Mouse (Mus musculus): Measurements from ENCODE around the gene Fam214a. TPM values are rescaled to one million over a fixed set of nuclear protein-coding genes. Genes with fewer than 3 reads are reported as not detected.

Fam214a gene
- polyA plus RNA-seq, 1 experiment = not detected

- H3K4me1 ChIP-seq (ENCODE audit: control insufficient read depth, insufficient read depth, low read length) = peaks cover under 1% of the 10 kb centered on the region; the same call in 1 of the 2 replicates
- no peak for TF ChIP-seq POLR2A (IDR thresholded peaks at IDR 0.05; ENCODE audit: insufficient read depth, low read depth, low read length)
- TF ChIP-seq CTCF (IDR thresholded peaks at IDR 0.05; ENCODE audit: insufficient read depth, low read depth, low read length) = no peak
- 87% methylated on average over 12 of the region's 12 CpGs for WGBS
- no peak overlapping the region for H3K4me3 ChIP-seq (ENCODE audit: insufficient read depth, low read depth, low read length)
- H3K27ac ChIP-seq (ENCODE audit: insufficient read depth, low read depth, low read length) = no peak overlapping the region
Measured at GRCm38 (mm10) chr9:74920450-74920849, 32.2 kb upstream of the Fam214a start.

- Histone ChIP-seq H3K27ac (ENCODE audit: insufficient read depth, low read depth, low read length) (no peak overlapping the region), H3K4me3 (ENCODE audit: insufficient read depth, low read depth, low read length) (no peak overlapping the region), H3K4me1 (ENCODE audit: control insufficient read depth, insufficient read depth, low read length) (peaks cover 3% of the 10 kb centered on the region; the same call in 1 of the 2 replicates)
- WGBS = 73% methylated on average over 1 of the region's 1 CpGs
- TF ChIP-seq POLR2A (IDR thresholded peaks at IDR 0.05; ENCODE audit: insufficient read depth, low read depth, low read length) (no peak), CTCF (IDR thresholded peaks at IDR 0.05; ENCODE audit: insufficient read depth, low read depth, low read length) (no peak)
Measured at GRCm38 (mm10) chr9:74921422-74921821, 31.3 kb upstream of the Fam214a start.

DNA sequence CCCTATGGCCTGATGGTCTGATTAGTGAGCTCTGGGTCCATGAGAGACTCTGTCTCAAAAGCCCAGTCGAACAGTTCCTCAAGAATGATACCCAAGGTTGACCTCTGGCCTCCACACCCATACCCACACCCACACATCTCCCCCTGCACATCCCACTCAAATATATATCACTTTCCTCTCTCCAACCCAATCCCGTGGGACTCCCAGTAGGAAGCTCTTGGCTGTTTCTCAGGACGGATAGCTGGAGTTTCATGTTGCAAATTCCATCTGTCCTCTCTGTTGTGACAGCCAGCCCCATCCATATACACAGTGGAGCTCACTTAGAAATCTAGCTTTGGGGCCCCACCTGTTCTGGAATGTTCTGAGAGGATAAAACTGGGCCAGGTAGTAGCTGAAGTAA, 29.8 kb upstream of the Fam214a start:
- no peak overlapping the region for H3K4me3 ChIP-seq (ENCODE audit: insufficient read depth, low read depth, low read length)
- H3K27ac ChIP-seq (ENCODE audit: insufficient read depth, low read depth, low read length) = no peak overlapping the region
- H3K4me1 ChIP-seq (ENCODE audit: control insufficient read depth, insufficient read depth, low read length) = peaks cover 3% of the 10 kb centered on the region; the same call in 1 of the 2 replicates
- WGBS = 88% methylated on average over 3 of the region's 3 CpGs
- TF ChIP-seq POLR2A (IDR thresholded peaks at IDR 0.05; ENCODE audit: insufficient read depth, low read depth, low read length) = no peak
- no peak for TF ChIP-seq CTCF (IDR thresholded peaks at IDR 0.05; ENCODE audit: insufficient read depth, low read depth, low read length)

DNA sequence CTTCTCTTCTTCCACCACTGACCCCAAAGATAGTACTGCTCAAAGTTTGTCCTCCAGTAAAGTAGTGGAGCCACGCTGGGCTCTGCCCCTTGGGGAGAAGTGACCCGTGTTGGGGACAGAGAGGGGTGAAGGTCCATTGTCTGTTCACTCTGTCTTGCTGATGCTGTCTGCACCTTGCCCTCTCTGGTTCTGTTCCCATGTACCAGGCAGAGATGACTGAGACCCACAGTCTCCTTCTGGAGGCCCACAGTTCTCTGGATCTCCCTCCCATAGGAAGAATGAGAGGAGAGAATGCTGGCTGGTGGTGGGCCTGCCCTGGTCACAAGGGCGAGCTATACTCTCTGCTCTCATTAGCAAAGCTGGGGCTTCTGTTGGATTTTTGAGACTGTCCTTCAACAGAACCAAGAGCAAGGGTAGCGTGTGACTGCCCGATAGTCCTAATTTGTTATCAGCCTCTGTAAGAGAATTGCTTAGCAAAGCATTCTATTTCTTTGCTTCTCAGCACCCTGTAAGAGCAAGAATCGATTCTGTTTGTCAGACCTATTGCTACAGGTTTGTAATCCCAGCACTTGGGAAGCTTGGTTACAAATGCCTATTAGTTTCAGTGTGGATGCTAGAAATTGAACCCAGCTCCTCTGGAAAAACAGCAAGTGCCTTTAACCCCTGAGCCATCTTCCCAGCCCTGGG, 29.2 kb upstream of the Fam214a start:
- Histone ChIP-seq H3K27ac (ENCODE audit: insufficient read depth, low read depth, low read length) (no peak overlapping the region), H3K4me3 (ENCODE audit: insufficient read depth, low read depth, low read length) (no peak overlapping the region), H3K4me1 (ENCODE audit: control insufficient read depth, insufficient read depth, low read length) (peaks cover 3% of the 10 kb centered on the region; the same call in 1 of the 2 replicates)
- 92% methylated on average over 6 of the region's 6 CpGs for whole genome bisulfite sequencing
- TF ChIP-seq CTCF (IDR thresholded peaks at IDR 0.05; ENCODE audit: insufficient read depth, low read depth, low read length) = no peak
- TF ChIP-seq POLR2A (IDR thresholded peaks at IDR 0.05; ENCODE audit: insufficient read depth, low read depth, low read length) = no peak

- no peak overlapping the region for H3K4me3 ChIP-seq (ENCODE audit: insufficient read depth, low read depth, low read length)
- H3K4me1 ChIP-seq (ENCODE audit: control insufficient read depth, insufficient read depth, low read length) = peaks cover 3% of the 10 kb centered on the region; the same call in 1 of the 2 replicates
- TF ChIP-seq CTCF (IDR thresholded peaks at IDR 0.05; ENCODE audit: insufficient read depth, low read depth, low read length) (no peak), POLR2A (IDR thresholded peaks at IDR 0.05; ENCODE audit: insufficient read depth, low read depth, low read length) (no peak)
- no peak overlapping the region for H3K27ac ChIP-seq (ENCODE audit: insufficient read depth, low read depth, low read length)
- 33% methylated on average over 10 of the region's 10 CpGs for WGBS
Measured at GRCm38 (mm10) chr9:74925220-74925769, 27.4 kb upstream of the Fam214a start.

GRCm38 (mm10) chr9:74929981-74930423, 22.7 kb upstream of the Fam214a start:
- Histone ChIP-seq H3K4me1 (ENCODE audit: control insufficient read depth, insufficient read depth, low read length) (peaks cover 13% of the 10 kb centered on the region), H3K27ac (ENCODE audit: insufficient read depth, low read depth, low read length) (no peak overlapping the region), H3K4me3 (ENCODE audit: insufficient read depth, low read depth, low read length) (no peak overlapping the region)
- TF ChIP-seq POLR2A (IDR thresholded peaks at IDR 0.05; ENCODE audit: insufficient read depth, low read depth, low read length) (no peak), CTCF (IDR thresholded peaks at IDR 0.05; ENCODE audit: insufficient read depth, low read depth, low read length) (no peak)
- 96% methylated on average over 4 of the region's 4 CpGs for WGBS

DNA sequence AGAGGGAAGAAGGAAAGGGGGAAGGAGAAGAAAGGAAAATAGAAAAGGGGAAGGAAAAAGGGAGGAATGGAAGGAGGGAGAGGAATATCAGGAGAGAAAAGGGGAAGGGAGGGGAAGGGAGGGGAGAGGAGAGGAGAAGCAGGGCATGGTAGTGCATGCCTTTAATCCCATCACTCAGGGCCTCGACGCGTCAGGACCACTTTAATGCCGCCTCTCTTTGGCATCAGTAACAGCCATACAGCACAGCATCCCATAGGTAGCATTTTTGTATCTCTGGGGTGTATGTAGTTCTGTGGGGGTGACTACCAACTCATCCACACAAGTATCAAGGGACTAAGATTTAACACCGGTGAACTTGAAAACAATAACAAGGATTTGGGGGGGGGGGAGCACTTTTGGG, 22.0 kb upstream of the Fam214a start:
- no peak overlapping the region for H3K4me3 ChIP-seq (ENCODE audit: insufficient read depth, low read depth, low read length)
- H3K4me1 ChIP-seq (ENCODE audit: control insufficient read depth, insufficient read depth, low read length) = peaks cover 11% of the 10 kb centered on the region
- 83% methylated on average over 5 of the region's 5 CpGs for WGBS
- TF ChIP-seq CTCF (IDR thresholded peaks at IDR 0.05; ENCODE audit: insufficient read depth, low read depth, low read length) = no peak
- no peak for TF ChIP-seq POLR2A (IDR thresholded peaks at IDR 0.05; ENCODE audit: insufficient read depth, low read depth, low read length)
- no peak overlapping the region for H3K27ac ChIP-seq (ENCODE audit: insufficient read depth, low read depth, low read length)

- peaks cover 11% of the 10 kb centered on the region for H3K4me1 ChIP-seq (ENCODE audit: control insufficient read depth, insufficient read depth, low read length)
- TF ChIP-seq POLR2A (IDR thresholded peaks at IDR 0.05; ENCODE audit: insufficient read depth, low read depth, low read length) (no peak), CTCF (IDR thresholded peaks at IDR 0.05; ENCODE audit: insufficient read depth, low read depth, low read length) (no peak)
- no peak overlapping the region for H3K27ac ChIP-seq (ENCODE audit: insufficient read depth, low read depth, low read length)
- no peak overlapping the region for H3K4me3 ChIP-seq (ENCODE audit: insufficient read depth, low read depth, low read length)
- 80% methylated on average over 3 of the region's 3 CpGs for WGBS
Measured at GRCm38 (mm10) chr9:74935289-74935688, 17.4 kb upstream of the Fam214a start.

DNA sequence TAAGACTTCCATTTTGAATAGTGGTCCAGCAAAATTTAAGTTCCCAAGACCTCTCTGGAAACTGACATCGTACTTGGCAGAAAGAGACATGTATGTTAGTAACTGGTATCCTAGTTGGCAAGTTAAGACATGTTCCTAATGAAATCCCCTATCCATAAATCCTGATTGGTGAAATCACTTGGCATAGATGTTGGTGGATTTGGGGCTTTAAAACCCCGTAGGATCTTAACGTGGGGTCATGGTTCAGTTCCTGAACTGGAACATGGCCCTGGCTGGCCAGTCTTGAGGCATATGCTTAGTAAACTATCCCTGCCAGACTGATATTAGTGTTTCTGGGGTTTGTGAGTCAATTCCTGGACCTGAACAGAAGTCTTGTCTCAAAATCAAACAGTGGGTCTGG, 14.9 kb upstream of the Fam214a start:
- H3K4me1 ChIP-seq (ENCODE audit: control insufficient read depth, insufficient read depth, low read length) = peaks cover 5% of the 10 kb centered on the region
- 96% methylated on average over 3 of the region's 3 CpGs for WGBS
- no peak for TF ChIP-seq POLR2A (IDR thresholded peaks at IDR 0.05; ENCODE audit: insufficient read depth, low read depth, low read length)
- TF ChIP-seq CTCF (IDR thresholded peaks at IDR 0.05; ENCODE audit: insufficient read depth, low read depth, low read length) = no peak

More for the DNA sequence above, 14.9 kb upstream of the Fam214a start:
- Histone ChIP-seq H3K4me3 (ENCODE audit: insufficient read depth, low read depth, low read length) (no peak overlapping the region), H3K27ac (ENCODE audit: insufficient read depth, low read depth, low read length) (no peak overlapping the region)
